Mouse (Mus musculus) heart, embryonic 13.5 days (tissue): ENCODE results near the gene Srr. TPM values are rescaled to one million over a fixed set of nuclear protein-coding genes. Genes with fewer than 3 reads are reported as not detected.

ENCODE experiments used
- ATAC-seq: fragments of 200-750 bp; cut with Nextera tagmentation; 2 replicates; pipeline ENCODE4 v1.8.0; 2017; ENCODE audit warnings: moderate TSS enrichment; ENCODE audit not compliant: insufficient number of reproducible peaks, low FRiP score, low TSS enrichment; ENCODE audit errors: extremely low read depth
- H3K27ac ChIP-seq: fragments of 300-500 bp; sonication (generic); replicated peaks from 2 replicates; pipeline ENCODE4 v1.5.1; 2015; ENCODE audit warnings: moderate library complexity, mild to moderate bottlenecking, inconsistent platforms
- H3K27me3 ChIP-seq: fragments of 300-500 bp; sonication (generic); replicated peaks from 2 replicates; pipeline ENCODE4 v1.6.1; 2015; ENCODE audit warnings: mild to moderate bottlenecking, inconsistent platforms
- H3K36me3 ChIP-seq: fragments of 300-500 bp; sonication (generic); 2 replicates; pipeline ENCODE4 v1.6.1; 2015; ENCODE audit warnings: mild to moderate bottlenecking, inconsistent platforms
- H3K4me1 ChIP-seq: fragments of 300-500 bp; sonication (generic); 2 replicates; pipeline ENCODE4 v1.6.1; 2015; ENCODE audit warnings: inconsistent platforms
- H3K4me2 ChIP-seq: fragments of 300-500 bp; sonication (generic); 2 replicates; pipeline ENCODE4 v1.6.1; 2015; ENCODE audit warnings: inconsistent platforms, mild to moderate bottlenecking, moderate library complexity
- H3K4me3 ChIP-seq: fragments of 300-500 bp; sonication (generic); 2 replicates; pipeline ENCODE4 v1.5.1; 2015; ENCODE audit warnings: moderate library complexity, mild to moderate bottlenecking, inconsistent platforms
- H3K9ac ChIP-seq: fragments of 300-500 bp; sonication (generic); 2 replicates; pipeline ENCODE4 v1.6.1; 2015; ENCODE audit warnings: inconsistent platforms, mild to moderate bottlenecking, moderate library complexity
- H3K9me3 ChIP-seq: fragments of 300-500 bp; sonication (generic); 2 replicates; pipeline ENCODE4 v1.6.1; 2016; ENCODE audit warnings: inconsistent platforms
- WGBS: fragments of 180-500 bp; shearing (Covaris S2); methylation state at CpG from one replicate; pipeline ENCODE4 v1.1.7; 2015; ENCODE audit warnings: mixed read lengths; 5-methylcytosine and 5-hydroxymethylcytosine counted together
- polyA plus RNA-seq: library from polyadenylated mRNA; unstranded; fragments of >200 nt; fragmentation: Nextera tagmentation; extraction: Ambion mirVana; gene quantifications from 2 replicates; pipeline ENCODE4 v1.2.1, GENCODE M21; 2015

Gene Srr
- polyA plus RNA-seq: 16.6 and 17.4 TPM in 2 replicates

DNA sequence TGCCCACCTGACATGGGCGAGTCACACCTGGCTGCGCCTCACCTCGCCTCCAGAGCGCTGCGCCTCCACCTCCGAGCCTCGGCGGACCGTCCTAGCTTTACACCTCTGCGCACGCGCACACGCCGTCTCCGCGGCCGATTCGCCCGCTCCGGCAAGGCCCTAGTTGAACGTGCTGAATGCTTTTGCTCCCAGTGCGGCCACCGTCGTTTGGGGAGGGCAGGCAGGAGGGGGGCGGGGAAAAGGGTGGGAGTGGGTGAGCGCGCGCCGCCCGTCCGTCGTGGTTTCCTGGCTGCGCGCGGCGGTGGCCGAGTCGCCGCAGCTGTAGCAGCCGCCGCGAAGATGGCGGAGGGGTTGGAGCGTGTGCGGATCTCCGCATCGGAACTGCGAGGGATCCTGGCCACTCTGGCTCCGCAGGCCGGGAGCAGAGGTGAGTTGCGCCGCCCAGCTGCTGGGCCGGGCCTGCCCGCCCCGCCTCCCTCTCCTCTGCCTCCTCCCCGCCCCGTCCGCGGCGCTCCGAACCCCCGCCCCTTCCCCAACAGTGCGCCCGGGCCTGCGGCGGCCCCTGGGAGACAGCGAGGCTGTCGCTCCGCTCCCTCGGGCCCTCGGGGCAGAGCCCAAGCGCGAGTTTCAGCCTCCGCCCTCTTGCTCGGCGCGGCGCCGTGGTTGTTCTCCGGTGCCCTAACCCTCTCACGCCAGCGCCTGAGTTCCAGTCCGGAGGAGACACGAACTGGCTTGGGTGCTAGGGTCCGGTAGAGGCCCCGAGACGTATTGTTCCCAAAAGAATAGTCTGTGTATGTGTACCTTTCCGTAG is at the start of gene Srr, which contains the start of gene Smg6:
Gene Srr (minus strand): TSS at position 372 of the 811 bp plus-strand sequence.
Gene Smg6 (plus strand): TSS at position 247 of the 811 bp plus-strand sequence.
- WGBS: under 1% methylated on average over 64 of the region's 88 CpGs
- Histone ChIP-seq H3K27ac (peak within 1 kb of the TSS; percentile 99), H3K36me3 (peaks cover 14% of the 10 kb centered on the region), H3K9me3 (no peaks in the 10 kb centered on the region), H3K4me3 (peak within 1 kb of the TSS; percentile 95), H3K4me2 (peak within 1 kb of the TSS; percentile 80), H3K4me1 (peaks cover 23% of the 10 kb centered on the region), H3K9ac (peak within 1 kb of the TSS; percentile 96), H3K27me3 (no peaks in the 10 kb centered on the region)
- peak; percentile 93 for ATAC-seq

DNA sequence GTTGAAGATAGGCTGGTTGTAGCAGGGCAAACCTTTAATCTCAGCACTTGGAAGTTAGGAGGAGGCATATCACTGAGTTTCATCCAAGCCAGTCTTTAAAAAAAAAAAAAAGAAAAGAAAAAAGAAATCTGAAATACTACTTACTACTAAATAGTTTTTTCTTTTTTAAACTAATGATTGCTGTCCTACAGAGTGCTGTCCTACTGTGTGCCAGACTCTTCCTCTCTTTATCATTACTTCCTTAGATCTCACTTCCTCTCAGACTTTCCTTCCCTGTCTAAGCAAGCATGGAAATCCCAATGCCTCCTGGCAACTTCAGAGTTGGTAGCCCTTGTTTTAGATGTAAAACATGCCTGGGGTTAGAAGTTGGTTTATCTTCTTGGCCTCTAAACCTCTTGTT is 48.9 kb upstream of the Srr start:
- H3K9ac ChIP-seq: no peak overlapping the region
- no peak overlapping the region for H3K4me3 ChIP-seq
- H3K27ac ChIP-seq: no peak overlapping the region
- H3K36me3 ChIP-seq: peaks cover 17% of the 10 kb centered on the region
- H3K4me1 ChIP-seq: 0 out of 2 replicates have a peak, but pooled peaks cover 9% of the 10 kb centered on the region
- no peak for ATAC-seq
- no peaks in the 10 kb centered on the region for H3K9me3 ChIP-seq
- H3K4me2 ChIP-seq: no peak overlapping the region
- H3K27me3 ChIP-seq: no peaks in the 10 kb centered on the region

DNA sequence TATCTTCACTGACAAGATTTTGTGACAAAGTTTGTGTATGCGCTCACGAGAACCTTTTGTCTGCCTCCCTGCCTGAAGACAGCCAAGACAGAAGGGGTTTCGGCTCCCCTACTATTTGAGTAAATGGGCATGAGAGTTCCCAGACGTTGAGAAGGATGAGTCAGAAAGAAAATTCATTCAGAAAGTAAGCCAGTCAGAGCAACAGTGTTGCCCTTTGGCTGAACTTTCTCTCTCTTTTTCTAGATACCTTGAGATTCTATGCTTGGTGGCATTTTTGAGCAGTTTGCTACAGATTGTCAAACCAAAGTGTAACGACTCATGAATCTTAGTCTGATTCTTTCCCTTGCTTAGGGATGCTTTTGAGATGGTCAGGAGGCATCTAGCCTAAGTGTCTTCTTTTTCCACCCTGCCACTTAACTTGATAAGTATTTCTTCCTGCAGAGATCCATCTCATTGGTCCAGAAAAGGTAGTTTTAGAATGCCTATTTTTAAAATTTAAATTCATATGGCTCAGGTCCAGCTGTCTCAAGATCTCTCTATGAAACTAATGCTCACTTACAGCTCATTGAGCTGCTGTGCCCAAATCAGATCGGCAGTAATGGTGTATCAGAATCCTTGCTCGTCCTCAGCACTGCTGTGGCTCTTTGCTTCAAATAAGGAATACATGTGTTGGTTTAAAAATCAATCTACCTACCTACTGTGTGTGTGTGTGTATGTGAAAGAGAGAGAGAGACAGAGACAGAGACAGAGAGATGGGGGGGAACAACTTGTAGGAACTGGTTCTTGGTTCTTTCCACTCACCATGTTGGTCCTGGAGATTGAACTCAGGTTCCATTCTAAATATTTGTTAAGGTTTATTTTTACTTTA is 47.8 kb upstream of the Srr start:
- H3K36me3 ChIP-seq: peaks cover 17% of the 10 kb centered on the region
- 71% methylated on average over 7 of the region's 7 CpGs for WGBS
- no peak for ATAC-seq

DNA sequence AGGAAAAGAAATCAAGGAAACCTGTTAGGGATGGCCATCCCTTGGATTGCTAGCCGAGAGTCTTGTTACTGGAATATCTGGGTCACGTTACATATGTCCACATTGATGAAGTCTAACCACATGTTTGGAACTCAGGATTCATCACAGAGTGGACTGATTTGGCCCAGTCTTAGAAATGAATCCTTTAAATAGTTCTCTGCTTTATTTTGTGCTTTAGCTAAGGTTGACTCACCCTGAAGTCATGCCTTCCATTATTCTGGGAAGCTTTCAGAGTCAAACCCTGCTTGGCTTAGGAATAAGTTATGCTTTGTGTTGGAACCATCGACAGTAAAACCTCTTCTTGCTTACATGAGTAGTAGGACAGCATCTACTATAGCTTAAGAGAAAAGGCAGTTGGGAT is 39.8 kb upstream of the Srr start:
- no peaks in the 10 kb centered on the region for H3K9me3 ChIP-seq
- no peaks in the 10 kb centered on the region for H3K27me3 ChIP-seq
- no peak overlapping the region for H3K4me3 ChIP-seq
- no peak for ATAC-seq
- no peak overlapping the region for H3K9ac ChIP-seq
- peak overlapping the region; percentile 24; the same call in 1 of the 2 replicates for H3K27ac ChIP-seq
- peaks cover 6% of the 10 kb centered on the region for H3K36me3 ChIP-seq
- H3K4me2 ChIP-seq: no peak overlapping the region
- 92% methylated on average over 3 of the region's 3 CpGs for WGBS
- H3K4me1 ChIP-seq: peaks cover 12% of the 10 kb centered on the region

More for the DNA sequence above, 47.8 kb upstream of the Srr start:
- Histone ChIP-seq H3K27ac (0 out of 2 replicates have a peak overlapping the region, but pooled peaks have one; percentile 5), H3K4me2 (no peak overlapping the region), H3K4me1 (0 out of 2 replicates have a peak, but pooled peaks cover 9% of the 10 kb centered on the region), H3K9me3 (no peaks in the 10 kb centered on the region), H3K9ac (no peak overlapping the region), H3K4me3 (no peak overlapping the region), H3K27me3 (no peaks in the 10 kb centered on the region)

DNA sequence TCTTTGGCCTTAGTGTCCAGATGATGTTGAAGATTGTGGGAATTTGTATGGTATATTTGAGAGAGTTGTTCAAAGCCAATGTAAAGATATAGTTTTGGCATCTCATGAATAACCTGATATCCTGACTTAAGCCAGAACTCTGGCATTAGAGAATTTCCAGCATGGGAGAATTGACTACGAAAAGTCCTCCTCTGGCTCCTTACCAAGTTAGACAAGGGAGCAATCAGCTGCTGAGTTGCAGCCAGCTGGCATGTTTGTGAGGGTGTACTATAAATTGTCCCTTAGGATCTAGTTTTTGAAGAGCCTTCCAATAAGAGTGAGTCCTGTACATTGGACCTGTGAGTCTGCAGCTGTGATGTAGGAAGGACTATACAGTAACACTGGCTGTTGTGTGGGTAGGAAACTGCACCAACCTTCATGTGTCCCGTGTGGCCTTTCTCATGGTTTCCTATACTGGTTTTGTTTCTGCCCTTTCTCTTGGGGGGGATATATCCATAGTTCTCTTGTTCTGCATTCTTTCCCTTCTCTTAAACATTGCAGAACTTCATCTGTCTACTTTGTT is 37.2 kb upstream of the Srr start:
- no peak overlapping the region for H3K27ac ChIP-seq
- H3K9me3 ChIP-seq: no peaks in the 10 kb centered on the region
- no peak overlapping the region for H3K9ac ChIP-seq
- 59% methylated on average over 2 of the region's 2 CpGs for WGBS
- no peak overlapping the region for H3K4me3 ChIP-seq
- H3K4me2 ChIP-seq: no peak overlapping the region
- peaks cover 15% of the 10 kb centered on the region for H3K4me1 ChIP-seq
- H3K36me3 ChIP-seq: peaks cover 11% of the 10 kb centered on the region
- ATAC-seq: no peak
- no peaks in the 10 kb centered on the region for H3K27me3 ChIP-seq

DNA sequence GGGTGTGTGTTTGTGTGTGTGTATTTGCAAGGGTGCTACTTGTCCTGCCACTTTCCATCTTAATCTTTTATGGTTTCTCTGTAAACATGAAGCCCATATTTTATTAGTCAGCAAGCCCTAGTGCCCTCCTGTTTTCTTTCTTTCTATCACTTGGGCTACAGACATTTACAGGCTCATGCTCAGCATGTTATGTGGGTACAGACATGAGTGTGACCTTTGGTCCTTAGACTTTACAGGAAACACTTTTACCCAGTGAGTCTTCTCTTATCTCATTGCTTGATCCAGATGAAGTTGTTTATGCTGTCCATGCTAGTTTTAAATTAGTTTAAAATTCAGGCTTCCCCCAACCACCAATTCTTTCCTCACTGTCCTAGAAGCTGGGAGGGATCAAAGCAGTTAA is 36.2 kb upstream of the Srr start:
- H3K27me3 ChIP-seq: no peaks in the 10 kb centered on the region
- H3K27ac ChIP-seq: no peak overlapping the region; the same call in 1 of the 2 replicates
- H3K4me2 ChIP-seq: no peak overlapping the region
- no peak overlapping the region for H3K9ac ChIP-seq
- no peaks in the 10 kb centered on the region for H3K9me3 ChIP-seq
- H3K36me3 ChIP-seq: peaks cover 13% of the 10 kb centered on the region
- H3K4me1 ChIP-seq: peaks cover 15% of the 10 kb centered on the region
- no peak for ATAC-seq
- no peak overlapping the region for H3K4me3 ChIP-seq

DNA sequence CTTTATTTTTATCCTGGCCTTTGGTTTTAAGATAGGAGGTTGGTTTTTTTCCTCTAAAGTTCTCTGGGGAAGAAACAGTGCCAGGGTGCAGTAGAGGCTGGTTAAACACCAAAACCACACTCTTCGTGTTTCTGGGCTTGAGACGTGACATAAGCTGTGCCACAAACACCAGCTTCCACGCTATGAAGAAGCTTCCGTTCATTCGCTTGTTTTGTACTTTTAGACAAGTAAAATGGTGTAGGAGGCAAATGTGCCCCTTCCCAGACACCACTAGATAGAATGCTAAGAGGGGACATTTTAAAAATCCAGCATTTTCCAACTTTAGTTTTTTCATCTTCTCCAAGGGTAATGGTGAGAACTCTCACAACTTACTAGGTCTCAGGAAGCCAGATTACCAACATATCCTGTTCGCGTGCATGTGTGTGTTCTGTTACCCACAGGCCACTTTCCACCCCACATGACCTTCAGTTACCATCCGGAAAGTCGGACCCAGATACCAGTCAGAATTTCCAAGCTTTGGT is 34.3 kb upstream of the Srr start:
- peaks cover 15% of the 10 kb centered on the region for H3K4me1 ChIP-seq
- no peaks in the 10 kb centered on the region for H3K27me3 ChIP-seq
- peaks cover 16% of the 10 kb centered on the region; the same call in 1 of the 2 replicates for H3K36me3 ChIP-seq
- no peak for ATAC-seq
- no peak overlapping the region for H3K4me2 ChIP-seq
- H3K9me3 ChIP-seq: no peaks in the 10 kb centered on the region
- H3K4me3 ChIP-seq: no peak overlapping the region
- no peak overlapping the region for H3K27ac ChIP-seq
- H3K9ac ChIP-seq: no peak overlapping the region
- 86% methylated on average over 9 of the region's 9 CpGs for WGBS

DNA sequence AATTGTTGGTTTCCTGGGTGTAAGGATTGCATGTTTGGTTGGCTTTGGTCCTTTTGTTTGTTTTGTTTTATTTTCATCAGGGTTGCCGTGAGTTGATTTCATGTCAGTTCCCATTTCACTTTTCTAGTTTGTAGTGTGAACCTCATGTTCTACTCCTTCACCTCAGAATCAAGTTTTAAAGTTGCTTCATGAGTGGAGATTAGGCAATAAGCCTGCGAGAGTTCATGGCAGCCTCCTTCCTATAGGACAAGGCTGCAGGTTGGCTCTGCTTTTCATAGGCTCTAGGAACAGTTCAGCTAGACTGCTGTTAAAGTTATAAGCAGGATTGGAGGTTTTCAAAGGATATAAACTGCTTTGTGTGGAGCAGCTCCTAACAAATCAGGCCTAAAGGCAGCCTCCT is 33.8 kb upstream of the Srr start:
- Histone ChIP-seq H3K4me2 (no peak overlapping the region), H3K27ac (no peak overlapping the region)
- 75% methylated on average over 2 of the region's 2 CpGs for WGBS

DNA sequence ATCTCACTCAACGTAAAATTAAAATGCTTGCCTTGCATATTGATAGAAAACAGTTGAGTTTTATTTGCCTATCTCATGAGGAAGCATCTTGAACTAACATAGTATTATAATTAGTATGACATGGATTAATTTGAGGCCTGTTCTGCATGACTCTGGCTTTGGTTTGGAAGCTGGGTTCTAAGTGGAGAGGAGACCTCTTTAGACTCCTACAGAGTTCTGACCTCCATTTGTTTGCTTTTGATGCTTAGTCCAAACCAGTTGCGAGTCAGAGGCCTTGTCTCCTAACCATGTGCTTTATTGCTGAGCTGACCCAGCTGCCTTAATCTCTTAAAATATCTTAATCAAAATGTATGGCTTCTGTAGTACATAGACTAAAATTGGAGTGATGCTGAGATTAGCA is 31.9 kb upstream of the Srr start:
- Histone ChIP-seq H3K27ac (no peak overlapping the region), H3K27me3 (no peaks in the 10 kb centered on the region), H3K4me2 (no peak overlapping the region), H3K9ac (no peak overlapping the region), H3K4me3 (no peak overlapping the region), H3K36me3 (peaks cover 27% of the 10 kb centered on the region), H3K9me3 (no peaks in the 10 kb centered on the region), H3K4me1 (peaks cover 8% of the 10 kb centered on the region)
- 88% methylated on average over 2 of the region's 2 CpGs for WGBS
- no peak for ATAC-seq

More for the DNA sequence above, 33.8 kb upstream of the Srr start:
- Histone ChIP-seq H3K27me3 (no peaks in the 10 kb centered on the region), H3K9ac (no peak overlapping the region), H3K36me3 (peaks cover 19% of the 10 kb centered on the region; the same call in 1 of the 2 replicates), H3K4me1 (peaks cover 15% of the 10 kb centered on the region), H3K4me3 (no peak overlapping the region), H3K9me3 (no peaks in the 10 kb centered on the region)
- ATAC-seq: no peak

DNA sequence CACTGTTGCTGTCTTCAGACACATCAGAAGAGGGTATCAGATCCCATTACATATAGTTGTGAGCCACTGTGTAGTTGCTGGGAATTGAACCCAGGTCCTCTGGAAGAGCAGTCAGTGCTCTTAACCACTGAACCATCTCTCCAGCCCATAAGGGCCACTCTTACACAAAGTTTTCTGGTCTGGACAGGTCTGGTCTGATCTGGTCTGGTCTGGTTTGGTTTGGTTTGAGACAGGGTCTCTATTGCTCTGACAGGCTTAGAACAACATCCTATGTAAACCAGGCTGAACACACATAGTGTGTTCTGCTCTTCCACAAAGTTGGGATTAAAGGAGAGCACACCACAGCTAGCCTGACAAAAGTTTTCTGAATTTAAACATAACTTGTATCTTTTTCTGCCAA is 30.3 kb upstream of the Srr start:
- Histone ChIP-seq H3K4me3 (no peak overlapping the region), H3K4me1 (peaks cover 3% of the 10 kb centered on the region; the same call in 1 of the 2 replicates), H3K27ac (no peak overlapping the region), H3K9ac (no peak overlapping the region), H3K27me3 (no peaks in the 10 kb centered on the region), H3K4me2 (no peak overlapping the region), H3K36me3 (peaks cover 39% of the 10 kb centered on the region), H3K9me3 (no peaks in the 10 kb centered on the region)
- no peak for ATAC-seq

DNA sequence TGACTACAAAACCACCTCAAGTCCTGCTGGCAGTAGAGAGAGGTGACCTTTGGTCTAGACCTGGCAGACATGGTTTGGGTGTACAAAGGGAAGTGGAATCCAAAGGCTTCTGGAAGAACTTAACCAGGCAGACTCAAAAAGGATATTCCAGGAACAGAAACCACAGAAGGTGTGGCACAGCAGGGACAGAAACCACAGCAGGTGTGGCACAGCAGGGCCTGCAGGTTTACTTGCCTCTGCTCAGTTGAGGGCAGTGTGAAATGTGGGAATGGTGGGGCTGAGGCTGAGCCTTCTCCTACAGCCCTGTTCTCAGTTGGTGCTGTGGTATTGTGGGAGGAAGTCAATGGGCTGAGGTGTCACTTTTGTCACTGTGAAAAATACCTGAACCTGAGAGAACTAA is 29.2 kb upstream of the Srr start:
- no peaks in the 10 kb centered on the region for H3K27me3 ChIP-seq
- H3K9me3 ChIP-seq: no peaks in the 10 kb centered on the region
- H3K4me2 ChIP-seq: no peak overlapping the region
- peaks cover 45% of the 10 kb centered on the region for H3K36me3 ChIP-seq
- H3K9ac ChIP-seq: no peak overlapping the region
- peaks cover 3% of the 10 kb centered on the region; the same call in 1 of the 2 replicates for H3K4me1 ChIP-seq
- H3K27ac ChIP-seq: no peak overlapping the region
- no peak for ATAC-seq
- H3K4me3 ChIP-seq: no peak overlapping the region
